Mouse (Mus musculus) kidney, adult 18-20 months (tissue): ENCODE measurements at regions not wholly inside any gene's neighbourhood (a gene's known extent, or its start where the extent isn't known, plus 50 kb on each side); places are given as distances from the start of the nearest gene placed in this dataset.

ENCODE experiments used
- DNase-seq: peaks from one replicate; pipeline ENCODE4 v3.0.0; 2021

DNA sequence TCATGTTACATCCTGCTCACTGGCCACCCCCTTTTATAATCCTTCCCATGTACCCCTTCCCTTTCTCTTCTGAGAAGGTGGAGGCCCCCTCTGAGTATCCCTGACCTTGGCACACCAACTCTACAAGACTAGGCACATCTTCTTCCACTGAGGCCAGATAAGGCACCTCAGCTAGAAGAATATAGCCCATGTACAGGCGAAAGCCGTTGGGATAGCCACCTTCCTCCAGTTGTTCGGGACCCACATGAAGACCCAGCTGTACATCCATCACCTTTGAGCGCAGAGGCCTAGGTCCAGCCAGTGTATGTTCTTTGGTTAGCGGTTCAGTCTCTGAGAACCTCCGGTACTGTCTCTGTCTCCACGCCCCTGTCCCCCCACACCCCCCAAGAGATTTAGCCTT, 189.9 kb downstream of the Spry2 start:
- DNase-seq, result no peak

DNA sequence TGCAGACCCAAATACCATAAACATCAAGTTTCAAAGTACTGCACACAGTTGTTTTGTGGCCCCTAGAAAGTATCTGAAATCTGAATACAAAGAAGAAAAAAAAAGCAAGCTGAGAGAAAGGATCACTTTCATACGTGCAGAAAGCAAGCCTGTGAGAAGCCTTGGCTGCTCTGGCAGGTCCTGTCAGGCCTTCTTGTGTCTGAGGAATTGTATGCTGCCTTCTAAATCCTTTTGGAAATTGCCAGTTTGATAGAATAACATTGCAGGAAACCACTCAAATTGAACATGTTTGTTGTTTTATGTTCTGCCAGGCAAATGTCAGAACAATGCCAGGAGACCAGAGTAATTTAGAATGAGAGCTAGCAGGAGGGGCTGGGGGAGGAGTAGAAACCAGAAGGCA, 198.0 kb downstream of the Spry2 start:
- no peak for DNase-seq

DNA sequence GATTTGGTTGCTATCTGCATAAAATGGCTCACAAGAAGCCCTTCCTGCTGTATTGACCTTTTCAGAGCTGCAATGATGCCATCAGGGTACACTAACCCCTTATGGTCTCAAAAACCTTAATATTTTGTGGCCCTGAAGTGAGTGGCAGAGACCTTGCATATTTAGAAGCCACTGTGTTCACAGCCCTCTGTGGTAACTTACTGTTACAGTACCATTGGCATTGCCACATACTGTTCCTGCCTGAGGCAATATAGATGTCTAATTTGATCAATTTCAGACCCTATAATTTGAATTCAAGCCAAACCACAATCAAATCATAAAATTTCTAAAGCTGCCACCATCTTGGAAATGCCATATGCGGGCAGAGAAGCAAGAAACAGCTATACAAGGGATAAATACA, 198.5 kb downstream of the Spry2 start:
- DNase-seq, result no peak

DNA sequence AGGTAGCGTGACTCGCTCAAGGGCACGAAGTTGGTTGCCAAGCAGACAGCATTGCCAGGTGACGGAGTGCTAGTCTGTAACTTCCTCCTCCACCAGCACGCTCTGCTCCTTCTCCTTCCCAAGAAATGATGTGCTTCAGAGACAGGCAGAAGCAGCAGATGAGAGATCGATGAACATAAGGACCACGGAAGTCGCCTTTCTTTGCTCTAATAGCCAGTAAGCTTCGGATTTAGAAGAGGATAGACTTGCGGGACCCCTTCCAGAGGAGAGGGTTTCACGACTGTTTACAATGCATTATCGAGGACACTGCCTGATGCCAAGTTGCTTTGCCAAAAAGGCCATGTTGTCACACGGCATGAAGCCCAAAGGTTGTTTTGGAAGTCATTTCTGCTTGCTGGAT, 199.2 kb downstream of the Spry2 start:
- DNase-seq, result no peak

DNA sequence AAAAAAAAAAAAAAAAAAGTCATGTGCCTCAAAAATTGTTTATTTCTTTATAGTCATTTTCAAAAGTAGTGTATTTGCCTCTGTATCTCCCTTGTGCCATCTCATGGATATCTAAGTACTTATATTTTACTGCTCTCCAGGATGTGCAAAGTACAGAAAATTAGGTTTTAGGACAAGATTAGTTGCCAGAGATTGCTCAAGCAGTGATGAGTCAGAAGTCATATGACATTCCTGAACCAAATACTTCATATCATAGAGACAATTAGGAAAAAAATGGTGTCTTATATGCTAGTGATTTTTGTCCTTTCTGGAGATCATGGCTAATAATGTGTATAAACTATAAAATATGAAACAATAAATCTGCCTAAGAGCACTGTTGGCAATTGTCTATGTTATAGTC, 201.7 kb downstream of the Spry2 start:
- DNase-seq, result no peak

DNA sequence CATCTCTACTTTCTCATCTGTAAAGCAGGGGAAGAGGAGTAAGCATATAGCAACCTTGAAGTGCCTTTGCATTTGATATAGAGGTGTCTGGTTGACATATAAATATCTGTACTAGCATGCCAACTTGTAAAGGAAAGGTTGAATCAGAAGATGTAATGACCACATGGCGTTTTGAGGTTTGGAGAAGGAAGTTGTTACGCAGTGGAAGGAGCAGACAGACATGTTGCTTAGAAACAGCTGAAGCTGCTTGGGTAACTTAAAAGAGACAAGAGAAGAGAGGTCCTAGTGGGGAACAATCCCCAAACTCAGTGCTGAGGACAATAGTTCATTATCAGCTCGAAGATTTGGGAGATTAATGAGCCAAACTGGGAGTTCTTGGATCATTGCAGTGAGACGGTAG, 202.9 kb downstream of the Spry2 start:
- DNase-seq, result no peak

DNA sequence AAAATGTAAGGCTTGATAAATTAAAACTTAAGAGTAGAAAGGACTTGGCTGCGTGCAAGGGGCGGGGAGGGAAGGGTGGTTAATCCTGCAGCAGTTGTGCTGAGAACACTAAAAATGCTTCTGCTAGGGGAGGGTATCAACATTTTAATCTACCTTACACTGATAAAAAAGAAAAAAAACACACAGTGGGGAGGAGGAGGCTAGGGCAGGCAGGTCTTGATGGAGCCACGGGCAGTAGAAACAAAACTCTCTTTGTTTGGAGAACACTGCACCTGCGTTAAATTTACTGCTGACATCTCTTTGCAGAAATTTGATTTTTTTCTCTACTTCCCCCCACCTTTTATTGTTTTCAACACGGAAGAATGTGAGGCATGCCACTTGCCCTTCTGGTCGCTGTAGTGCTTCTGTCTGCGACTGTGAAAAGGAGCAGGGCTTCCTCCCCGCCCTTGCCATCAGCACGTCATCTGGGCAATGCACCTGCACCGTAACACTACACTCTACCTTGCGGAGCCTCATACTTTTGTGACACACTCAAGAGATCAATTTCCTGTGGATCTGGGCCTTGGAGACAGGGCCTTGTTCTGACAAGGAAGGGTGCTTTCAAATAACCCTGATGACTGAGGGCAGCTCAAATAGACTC, 211.7 kb downstream of the Spry2 start:
- no peak for DNase-seq

DNA sequence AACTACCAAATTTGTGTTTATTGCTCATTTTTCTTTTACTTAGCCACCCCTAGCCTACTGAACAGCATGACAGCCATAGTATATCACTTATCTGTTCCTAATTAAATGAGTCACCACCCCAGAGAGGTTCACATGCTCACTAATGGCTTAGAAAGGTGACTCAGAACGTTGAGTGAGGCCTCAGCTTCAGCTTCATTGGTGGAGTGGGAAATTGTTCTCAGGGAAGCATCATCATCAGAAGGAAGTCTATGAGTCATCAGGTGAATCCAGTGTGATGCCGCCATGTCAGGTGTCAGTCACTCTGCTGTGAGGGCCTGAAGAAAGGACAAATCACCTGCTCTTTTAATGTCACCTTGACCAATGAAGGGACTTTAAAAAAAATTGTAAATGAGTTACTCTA, 212.3 kb downstream of the Spry2 start:
- DNase-seq, result no peak

DNA sequence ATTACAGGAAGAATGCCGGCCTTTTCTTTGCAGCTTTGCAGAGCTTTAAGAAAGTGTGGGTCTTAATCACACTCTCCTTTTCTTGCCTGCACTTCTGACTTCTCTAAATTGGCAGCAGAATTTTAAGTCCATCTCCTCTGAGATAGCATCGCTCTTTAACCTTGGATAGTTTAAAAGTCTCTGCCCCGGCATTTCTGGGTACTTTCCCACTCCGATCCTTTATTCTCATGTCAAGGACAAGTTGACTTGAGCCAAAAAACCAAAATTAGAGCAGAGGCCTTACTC, 220.0 kb downstream of the Spry2 start:
- DNase-seq, result no peak

DNA sequence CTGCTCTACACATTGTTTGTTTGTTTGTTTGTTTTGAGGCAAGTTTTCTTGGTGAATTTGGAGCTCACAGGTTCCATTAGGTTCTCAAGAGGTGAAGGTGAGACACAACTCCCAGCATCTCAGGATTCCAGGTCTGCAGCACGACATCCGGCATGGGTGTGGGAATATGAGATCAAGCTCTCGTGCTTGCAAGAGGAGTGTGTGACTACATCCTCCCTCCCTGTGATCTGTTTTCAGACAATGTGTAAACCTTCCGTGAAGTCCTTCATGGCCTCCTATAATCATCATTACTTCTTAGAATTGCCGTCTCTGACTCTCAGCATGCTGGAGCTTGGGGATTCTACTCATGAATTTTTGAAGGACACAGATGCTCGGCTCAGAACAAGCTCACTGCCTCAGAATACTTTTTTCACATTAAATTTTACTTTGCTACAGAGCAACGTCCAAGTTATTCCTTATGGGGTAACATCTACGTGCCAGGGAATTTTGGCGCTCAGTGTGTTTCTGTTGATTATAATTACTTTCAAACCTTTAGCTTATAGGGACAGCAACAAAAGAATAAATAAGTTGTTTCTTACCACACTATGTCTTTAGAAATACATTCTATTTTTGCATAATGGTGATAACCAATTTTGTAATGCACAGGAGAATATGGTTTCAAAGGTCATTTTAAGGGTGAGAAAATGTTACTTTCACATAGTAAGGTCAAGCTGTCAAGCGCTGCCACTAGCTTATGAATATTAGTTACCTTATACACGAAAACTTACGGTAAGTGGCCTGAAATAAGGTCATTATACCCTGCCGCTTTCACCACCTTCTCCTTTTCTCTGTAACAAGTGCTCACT, 220.6 kb downstream of the Spry2 start:
- no peak for DNase-seq

DNA sequence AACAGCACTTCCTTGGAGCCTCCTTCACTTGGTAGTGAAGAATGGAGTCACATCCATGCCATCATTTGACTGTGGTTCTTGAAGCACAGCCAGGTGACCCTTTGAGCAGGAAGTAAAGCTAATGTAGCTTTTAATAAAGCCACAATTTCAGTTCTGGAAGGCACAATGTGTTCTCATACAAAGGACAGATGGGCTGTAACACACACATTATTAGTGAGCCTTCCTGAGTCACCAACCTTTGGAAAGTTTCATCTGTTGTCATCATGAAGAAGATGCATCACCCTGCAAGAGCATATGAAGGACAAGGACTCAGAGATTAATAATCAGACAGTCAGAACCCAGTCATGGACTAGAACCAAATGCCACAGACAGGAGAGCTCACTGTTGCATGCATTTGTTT, 221.6 kb downstream of the Spry2 start:
- no peak for DNase-seq

DNA sequence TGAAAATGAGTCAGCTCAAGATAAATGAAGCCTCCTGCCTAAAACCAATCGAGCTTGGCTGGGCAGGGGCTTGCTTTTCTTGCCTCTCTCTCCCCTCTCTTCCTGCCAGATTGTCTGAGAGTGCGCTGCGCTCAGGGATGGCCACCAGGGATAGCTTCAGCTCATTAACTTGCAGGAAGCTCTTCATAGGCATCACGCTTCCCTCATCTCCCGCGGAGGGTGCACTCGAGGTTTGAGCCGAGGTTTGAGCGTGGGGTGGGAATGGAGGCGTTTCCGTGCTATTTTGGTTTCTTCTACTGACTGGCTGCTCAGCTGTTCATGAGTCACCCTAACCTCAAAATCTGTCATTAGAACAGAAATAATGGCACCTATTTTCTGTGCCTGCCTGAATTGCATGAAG, 227.7 kb downstream of the Spry2 start:
- DNase-seq, result no peak

DNA sequence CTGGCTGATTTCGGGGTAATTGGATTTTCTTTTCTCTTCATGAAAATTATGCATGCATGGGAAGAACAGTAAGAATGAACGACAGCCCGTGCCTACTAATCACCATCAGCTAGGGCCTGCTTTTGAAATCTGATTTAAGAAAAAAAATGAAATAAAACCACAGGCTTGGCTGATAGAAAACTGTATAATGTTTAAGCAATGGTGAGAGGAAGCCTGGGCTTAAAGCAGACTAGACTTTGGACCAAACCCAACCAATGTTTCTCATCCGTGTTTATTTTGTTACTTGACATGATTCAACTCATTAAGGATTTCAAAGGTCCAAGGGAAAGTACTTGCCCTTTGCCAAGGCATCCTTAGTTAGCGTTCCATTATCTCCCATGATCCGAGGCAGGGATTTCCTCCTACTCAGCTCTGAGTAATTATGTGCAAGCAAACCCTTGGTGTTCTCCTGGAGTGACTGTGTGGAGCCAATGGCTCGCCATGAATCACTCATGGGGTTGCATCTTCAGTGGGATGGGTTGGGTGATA, 231.9 kb downstream of the Spry2 start:
- no peak for DNase-seq

DNA sequence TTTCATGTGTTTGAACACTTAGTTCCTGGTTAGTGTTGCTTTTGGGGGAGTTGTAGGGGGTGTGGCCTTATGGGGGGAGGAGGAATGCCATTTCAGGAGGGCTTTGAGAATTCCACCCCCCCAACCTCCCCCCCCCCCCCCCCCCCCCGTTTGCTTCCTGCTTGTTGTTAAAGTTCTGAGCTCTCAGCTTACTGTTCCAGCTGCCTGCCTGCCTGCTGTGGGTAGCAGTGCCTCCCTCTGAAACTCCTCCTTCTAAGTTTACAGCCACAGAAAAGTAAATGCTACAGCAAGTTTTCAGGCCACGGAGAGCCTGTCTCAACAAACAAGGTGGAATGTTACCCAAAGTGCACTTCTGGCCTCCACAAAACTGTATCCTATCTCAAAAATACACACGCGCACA, 233.1 kb downstream of the Spry2 start:
- DNase-seq, result no peak

DNA sequence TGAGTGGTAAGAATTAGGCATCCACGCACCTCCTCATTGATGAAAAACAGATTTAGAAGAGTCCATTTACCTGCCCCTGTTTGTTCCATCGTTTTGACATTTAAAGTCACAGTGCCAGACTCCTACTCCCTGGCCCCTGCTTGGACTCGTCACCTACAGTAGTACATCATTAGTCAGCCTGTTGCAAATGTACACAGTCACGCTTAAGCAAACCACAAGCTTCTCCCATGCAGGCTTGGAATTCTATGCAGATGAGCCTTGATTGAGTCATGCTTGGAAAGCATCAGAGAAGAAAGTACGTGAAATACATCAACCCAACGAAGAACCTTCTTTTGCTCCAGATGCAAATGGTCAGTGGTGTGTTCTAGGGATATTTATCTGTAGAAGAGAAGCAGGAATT, 233.8 kb downstream of the Spry2 start:
- no peak for DNase-seq

DNA sequence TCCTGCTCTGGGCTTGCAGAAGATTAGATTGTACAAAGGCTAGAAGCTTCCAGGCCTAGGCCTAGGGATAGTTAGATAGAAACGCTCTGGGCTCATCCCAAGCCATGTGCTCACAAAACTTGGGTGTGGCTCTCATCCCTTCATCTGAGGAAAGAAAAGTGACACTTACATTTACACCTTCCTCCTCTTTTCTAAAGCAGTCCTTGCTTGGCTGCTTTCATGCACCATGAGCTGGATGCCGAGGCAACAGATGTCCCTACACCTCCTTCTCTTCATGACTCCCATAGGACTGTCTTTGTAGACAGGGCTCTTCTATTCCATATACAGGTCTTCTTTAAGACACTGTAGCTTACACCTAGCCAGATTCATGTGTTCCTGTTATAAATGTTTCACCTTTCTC, 238.3 kb downstream of the Spry2 start:
- DNase-seq, result no peak

DNA sequence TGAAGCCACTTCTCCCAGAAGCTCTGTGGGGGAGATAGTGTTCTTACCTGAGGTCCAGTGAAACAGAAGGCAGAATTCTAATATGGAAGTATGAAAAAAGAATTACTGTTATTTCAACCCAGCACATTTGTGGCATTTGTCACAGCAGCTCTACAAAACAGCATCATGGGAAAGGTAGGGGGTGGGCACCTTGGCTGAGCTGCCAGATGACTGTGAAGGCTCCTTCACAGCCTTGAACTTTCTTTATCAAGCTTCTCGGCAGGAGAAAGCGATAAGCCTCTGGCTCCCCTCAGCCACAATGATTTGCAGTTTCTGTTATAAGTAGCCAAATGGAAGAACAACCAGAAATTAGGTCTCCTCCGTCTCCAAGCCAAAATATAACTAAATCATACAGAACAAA, 249.5 kb downstream of the Spry2 start:
- DNase-seq, result no peak

DNA sequence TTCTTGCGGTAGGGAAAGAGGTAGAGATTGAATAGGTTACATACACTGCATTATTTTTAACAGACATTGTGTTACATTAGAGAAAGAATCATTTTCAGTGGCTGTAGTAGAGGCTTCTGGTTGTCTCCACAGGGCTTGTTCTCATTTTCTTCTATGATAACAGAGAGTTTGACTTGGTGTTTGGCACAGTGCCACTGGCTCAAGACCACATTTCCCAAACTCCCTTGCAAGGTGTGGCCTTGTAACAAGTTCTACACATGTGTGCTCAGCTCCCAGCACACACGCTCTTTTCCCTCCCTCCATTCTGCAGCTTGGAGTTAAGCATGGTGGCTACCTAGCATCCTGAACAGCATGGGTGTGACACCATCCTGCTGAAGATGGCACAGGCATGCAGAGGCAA, 252.2 kb downstream of the Spry2 start:
- no peak for DNase-seq

DNA sequence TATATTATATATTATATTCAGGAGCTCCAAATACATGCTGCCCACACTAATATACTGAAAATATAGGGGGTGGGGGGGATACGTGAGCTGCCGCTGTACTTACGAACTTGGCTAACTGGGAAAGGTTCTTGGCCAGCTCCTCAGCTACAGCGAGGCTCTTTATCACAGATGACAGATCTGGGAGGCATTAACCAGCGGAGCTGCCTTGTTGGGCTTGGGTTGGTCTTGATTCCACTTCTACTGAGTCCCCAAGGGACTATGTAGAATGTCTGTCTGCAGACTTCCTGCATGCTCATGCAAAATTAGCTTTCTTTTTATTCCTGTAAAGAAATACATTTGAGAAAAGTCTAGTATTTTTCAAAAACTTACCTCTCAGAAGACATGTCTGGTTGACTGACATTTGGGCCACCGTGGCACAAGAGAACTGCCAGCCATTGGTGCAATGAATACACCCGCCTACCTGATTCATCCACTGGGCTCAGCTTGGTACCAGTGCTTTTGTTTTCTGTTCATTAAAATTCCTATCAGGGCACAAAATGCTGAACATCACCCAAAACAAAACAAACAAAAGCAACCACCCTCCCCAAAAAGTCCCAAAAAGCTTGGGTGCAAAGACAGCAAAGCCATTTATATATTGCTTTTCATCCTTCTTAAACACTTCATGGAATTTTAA, 253.2 kb downstream of the Spry2 start:
- DNase-seq, result no peak

DNA sequence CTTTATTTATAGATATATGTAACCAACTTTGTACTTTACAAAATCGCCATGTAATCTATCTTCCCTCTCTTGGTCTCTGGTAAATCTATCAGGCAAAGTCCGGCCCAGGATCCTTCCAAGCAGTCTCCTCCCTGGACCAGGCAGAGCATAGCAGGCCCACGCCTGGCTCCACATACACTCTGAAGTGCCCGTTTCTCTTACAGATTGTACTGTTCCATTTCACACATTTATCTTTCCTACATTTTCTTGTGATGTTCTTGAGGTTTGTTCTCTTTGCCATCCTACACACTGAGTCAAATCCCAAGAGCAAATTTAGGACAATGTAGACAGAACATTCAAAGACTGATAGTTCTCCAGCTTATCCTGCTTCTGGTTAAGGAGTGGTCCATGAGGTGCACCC, 264.3 kb downstream of the Spry2 start:
- DNase-seq, result no peak

DNA sequence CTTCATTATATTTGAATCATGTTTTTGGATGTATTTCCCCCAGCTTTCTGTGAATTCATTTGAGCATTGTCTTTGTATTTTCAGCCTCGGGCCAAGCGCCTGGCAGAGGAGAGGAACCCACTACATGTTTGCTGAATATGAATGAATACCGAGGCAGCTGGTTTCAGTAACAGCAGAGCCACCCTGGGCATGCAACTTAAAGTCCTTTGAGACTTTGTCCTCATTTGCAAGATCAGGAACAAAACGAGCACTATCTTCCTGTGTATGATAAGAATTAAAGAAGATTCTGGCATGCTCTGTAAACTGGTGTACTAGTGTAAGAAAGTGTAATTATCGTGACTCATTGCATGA, 265.0 kb downstream of the Spry2 start:
- no peak for DNase-seq

DNA sequence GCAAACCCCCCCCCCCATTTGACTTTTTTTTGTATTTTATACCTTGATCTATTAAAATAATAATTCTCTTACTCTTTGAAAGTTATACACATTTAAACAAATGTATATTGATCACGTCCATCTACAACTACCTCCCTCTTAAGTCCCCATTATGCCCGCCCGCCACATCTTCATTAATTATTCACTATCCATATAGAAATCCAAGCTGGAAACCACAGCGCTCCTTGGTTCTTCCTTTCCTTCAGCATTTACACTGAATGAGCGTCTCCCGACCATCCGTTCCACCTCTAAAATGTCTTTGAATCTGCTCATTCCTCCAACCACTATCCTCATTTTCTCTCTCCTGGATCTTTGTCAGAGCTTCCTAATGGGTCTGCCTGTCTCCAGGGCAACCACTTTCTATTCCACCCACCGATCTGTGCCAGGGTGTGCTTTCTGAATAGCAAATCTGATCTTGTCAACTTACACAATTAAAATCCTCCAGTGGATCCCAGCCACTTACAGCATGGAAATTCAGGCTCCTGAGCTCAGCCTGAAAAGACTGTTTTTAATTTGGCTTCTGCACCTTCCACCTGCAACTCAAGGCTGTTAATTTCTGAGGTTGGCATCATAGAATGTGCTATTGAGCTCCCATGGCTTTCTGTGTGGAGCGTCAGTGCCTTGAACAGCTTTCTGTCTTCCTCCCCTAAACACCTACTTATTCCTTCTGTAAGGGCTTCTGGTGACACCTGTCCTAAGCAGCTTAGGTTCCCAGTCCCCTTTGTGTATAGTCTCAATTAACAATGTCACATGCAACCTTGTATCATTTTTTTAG, 265.5 kb downstream of the Spry2 start:
- DNase-seq, result no peak

DNA sequence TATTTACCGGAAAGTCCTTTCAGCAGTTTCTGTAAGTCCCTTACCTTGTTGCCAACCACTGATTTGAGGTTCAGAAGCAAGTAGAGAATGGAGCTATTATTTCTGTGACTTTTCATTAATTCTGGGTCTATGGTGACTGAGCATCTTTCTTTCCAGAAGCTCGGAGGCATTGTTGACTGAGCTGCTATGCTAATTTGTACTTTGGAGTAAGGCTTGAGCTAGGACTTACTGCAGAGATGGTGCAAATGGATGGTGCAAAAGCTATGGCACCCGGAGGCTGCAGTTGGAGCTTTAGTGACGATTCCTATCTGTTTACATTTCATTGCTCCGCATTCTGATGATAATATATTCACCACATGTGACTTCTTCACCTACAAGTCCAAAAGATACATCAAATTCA, 266.2 kb downstream of the Spry2 start:
- no peak for DNase-seq

DNA sequence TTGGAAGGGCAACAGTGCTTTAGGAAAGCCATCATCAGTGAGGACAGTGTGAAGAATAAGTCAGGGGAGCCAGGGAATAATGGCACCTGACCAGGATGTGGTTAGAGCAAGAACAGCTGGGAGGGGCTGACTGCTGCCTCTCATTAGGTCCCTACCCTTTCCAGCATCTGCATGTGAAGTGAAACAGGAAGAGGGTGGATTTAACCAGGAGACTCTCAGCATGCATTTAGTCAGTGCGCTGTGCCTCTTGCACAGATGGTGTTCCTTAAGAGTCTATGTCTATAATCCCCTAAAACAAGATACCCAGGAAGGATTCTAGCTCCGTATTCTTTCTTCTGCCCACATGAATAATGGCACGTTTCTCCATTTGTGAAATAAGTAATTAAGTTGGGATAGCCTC, 267.9 kb downstream of the Spry2 start:
- DNase-seq, result no peak
